Mouse (Mus musculus): ENCODE measurements around the gene Gm2001.
"Not testable (repeated sequence)": the region's sequence is repeated elsewhere in the genome, so short reads cannot be mapped to it uniquely, and the experiment has no call there.

Gm2001 gene

GRCm38 (mm10) chr12:87842239-87842638 is at the start of gene Gm2001:
Gm2001 (minus strand) TSS chr12:87842339.
- DNase-seq (ENCODE audit: low spot score), result not testable (repeated sequence)

GRCm38 (mm10) chr12:87873772-87874171 is 31.6 kb upstream of the Gm2001 start, which contains the start of gene Gm2016:
Gm2016 (plus strand) TSS chr12:87874072.
- DNase-seq (ENCODE audit: low spot score), result not testable (repeated sequence)

- DNase-seq (ENCODE audit: low spot score), result not testable (repeated sequence)
Measured at GRCm38 (mm10) chr12:87864048-87864447, 21.9 kb upstream of the Gm2001 start.

- not testable (repeated sequence) for DNase-seq (ENCODE audit: low spot score)
Measured at GRCm38 (mm10) chr12:87863638-87864037, 21.5 kb upstream of the Gm2001 start.

GRCm38 (mm10) chr12:87861740-87862692 is 19.9 kb upstream of the Gm2001 start:
- DNase-seq (ENCODE audit: low spot score), result not testable (repeated sequence)

GRCm38 (mm10) chr12:87856067-87856466 is 13.9 kb upstream of the Gm2001 start:
- not testable (repeated sequence) for DNase-seq (ENCODE audit: low spot score)

- DNase-seq (ENCODE audit: low spot score), result not testable (repeated sequence)
Measured at GRCm38 (mm10) chr12:87850657-87851056, 8.5 kb upstream of the Gm2001 start.

GRCm38 (mm10) chr12:87816277-87816676 is 25.9 kb downstream of the Gm2001 start, which contains the start of gene BB287469:
BB287469 (plus strand) TSS chr12:87816577.
- not testable (repeated sequence) for DNase-seq (ENCODE audit: low spot score)

GRCm38 (mm10) chr12:87797971-87798370 is 44.2 kb downstream of the Gm2001 start:
- not testable (repeated sequence) for DNase-seq (ENCODE audit: low spot score)

GRCm38 (mm10) chr12:87795212-87795611 is 46.9 kb downstream of the Gm2001 start, which contains the start of gene Gm21936:
Gm21936 (plus strand) TSS chr12:87795512.
- DNase-seq (ENCODE audit: low spot score), result not testable (repeated sequence)
